Mouse (Mus musculus) heart, postnatal 0 days (tissue): ENCODE measurements around the gene Olfr203. TPM values are rescaled to one million over a fixed set of nuclear protein-coding genes. Genes with fewer than 3 reads are reported as not detected.
"Not testable (repeated sequence)": the region's sequence is repeated elsewhere in the genome, so short reads cannot be mapped to it uniquely, and the experiment has no call there.

Experiments used
- ATAC-seq: fragments of 200-750 bp; cut with Nextera tagmentation; 2 replicates; pipeline ENCODE4 v1.8.0; 2017; ENCODE audit warnings: low read depth, moderate number of reproducible peaks, moderate library complexity; ENCODE audit not compliant: insufficient read depth
- DNase-seq: peaks from one replicate; pipeline ENCODE4 v3.0.0-alpha.2; 2016; ENCODE audit warnings: low spot score
- H3K27ac ChIP-seq: fragments of 300-500 bp; sonication (generic); 2 replicates; pipeline ENCODE4 v1.5.1; 2014; ENCODE audit warnings: low read depth, mild to moderate bottlenecking
- H3K27me3 ChIP-seq: fragments of 300-500 bp; sonication (generic); 2 replicates; pipeline ENCODE4 v1.6.1; 2014; ENCODE audit warnings: low read length, mixed read lengths; ENCODE audit not compliant: control insufficient read depth, insufficient read depth
- H3K36me3 ChIP-seq: fragments of 300-500 bp; sonication (generic); replicated peaks from 2 replicates; pipeline ENCODE4 v1.6.1; 2014; ENCODE audit warnings: low read length, mixed read lengths; ENCODE audit not compliant: control insufficient read depth, insufficient read depth
- H3K4me1 ChIP-seq: fragments of 300-500 bp; sonication (generic); 2 replicates; pipeline ENCODE4 v1.6.1; 2014; ENCODE audit warnings: antibody characterized with exemption; ENCODE audit not compliant: control insufficient read depth, insufficient read depth
- H3K4me2 ChIP-seq: fragments of 300-500 bp; sonication (generic); 2 replicates; pipeline ENCODE4 v1.6.1; 2014; ENCODE audit warnings: low read depth, mild to moderate bottlenecking, low read length, moderate library complexity
- H3K4me3 ChIP-seq: fragments of 300-500 bp; sonication (generic); 2 replicates; pipeline ENCODE4 v1.5.1; 2014; ENCODE audit warnings: low read depth, low read length
- H3K9ac ChIP-seq: fragments of 300-500 bp; sonication (generic); replicated peaks from 2 replicates; pipeline ENCODE4 v1.6.1; 2014; ENCODE audit warnings: low read depth, low read length, mixed read lengths
- H3K9me3 ChIP-seq: fragments of 300-500 bp; sonication (generic); replicated peaks from 2 replicates; pipeline ENCODE4 v1.6.1; 2016; ENCODE audit warnings: low read length; ENCODE audit not compliant: control insufficient read depth
- CTCF ChIP-seq: IDR thresholded peaks from 2 replicates; pipeline ENCODE4 v1.5.1; 2016; ENCODE audit warnings: antibody characterized with exemption, control low read depth, low read depth
- EP300 ChIP-seq: IDR thresholded peaks from 2 replicates; pipeline ENCODE4 v1.6.1; 2016; ENCODE audit warnings: antibody characterized with exemption, low read depth
- whole genome bisulfite sequencing: fragments of 180-500 bp; shearing (Covaris S2); extraction: QIAGEN DNeasy Blood & Tissue Kit; methylation state at CpG from one replicate; pipeline ENCODE4 v1.1.7; 2014; 5-methylcytosine and 5-hydroxymethylcytosine counted together
- polyA plus RNA-seq: library from polyadenylated mRNA; unstranded; fragments of >200 nt; fragmentation: Nextera tagmentation; extraction: Ambion mirVana; gene quantifications from 2 replicates; pipeline ENCODE4 v1.2.1, GENCODE M21; 2015
- total RNA-seq: library from RNA; depleted of rRNA; stranded (reverse); fragments of >200 nt; gene quantifications from 2 replicates; pipeline ENCODE4 v1.2.3, GENCODE M21; 2014; ENCODE audit warnings: low replicate concordance; rRNA removed

Gene Olfr203
- total RNA-seq (not detected in 2 replicates), polyA plus RNA-seq (not detected in 2 replicates)

DNA sequence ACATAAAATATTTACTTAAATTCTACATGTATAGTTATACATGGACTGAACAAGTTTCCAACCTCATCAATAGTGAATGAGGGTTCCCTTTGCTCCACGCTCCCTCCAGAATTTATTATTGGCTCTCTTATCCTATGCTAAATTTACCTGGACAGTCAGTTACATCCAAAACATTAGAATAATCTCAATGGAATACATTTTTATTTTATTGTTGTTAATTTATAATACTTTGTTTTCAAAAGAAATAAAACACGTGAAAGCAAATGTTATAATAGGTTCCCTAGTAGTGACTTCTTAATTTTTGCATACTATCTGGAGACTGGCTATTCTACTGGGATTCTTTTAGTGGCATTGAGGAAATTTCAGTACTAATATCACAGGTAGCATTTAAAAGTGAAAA, at the start of gene Olfr203:
Gene Olfr203 (plus strand): TSS at position 301 of the 400 bp plus-strand sequence.
- Histone ChIP-seq H3K27me3 (no peaks in the 10 kb centered on the region), H3K9me3 (no peaks in the 10 kb centered on the region), H3K27ac (no peak within 1 kb of the TSS), H3K36me3 (no peaks in the 10 kb centered on the region), H3K4me2 (no peak within 1 kb of the TSS), H3K9ac (no peak within 1 kb of the TSS), H3K4me3 (no peak within 1 kb of the TSS), H3K4me1 (no peaks in the 10 kb centered on the region)
- 66% methylated on average over 2 of the region's 2 CpGs for WGBS
- TF ChIP-seq CTCF: no peak
- TF ChIP-seq EP300: no peak
- ATAC-seq (no peak), DNase-seq (no peak)

DNA sequence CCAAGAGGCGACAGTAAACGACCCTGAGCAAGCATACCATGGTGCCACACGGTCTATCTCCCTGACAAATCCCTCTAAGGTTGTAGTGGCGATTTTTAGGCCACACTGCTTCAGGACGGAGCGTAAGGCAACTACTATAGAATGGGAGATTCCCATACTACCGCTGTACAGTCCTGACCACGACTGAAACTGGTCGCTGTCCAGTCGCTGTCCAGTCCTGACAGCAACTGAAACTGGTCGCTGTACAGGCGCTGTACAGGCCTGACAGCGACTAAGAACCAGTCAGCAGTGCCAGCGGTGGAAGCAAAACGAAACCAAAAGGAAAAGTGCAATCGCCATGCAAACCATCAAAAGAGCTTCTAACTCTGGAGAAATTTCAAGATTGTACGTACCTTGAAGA, 49.0 kb upstream of the Olfr203 start:
- DNase-seq (no peak), ATAC-seq (no peak)
- Histone ChIP-seq H3K4me1 (no peaks in the 10 kb centered on the region), H3K4me2 (no peak overlapping the region), H3K36me3 (no peaks in the 10 kb centered on the region), H3K4me3 (no peak overlapping the region), H3K9ac (no peak overlapping the region), H3K9me3 (no peaks in the 10 kb centered on the region), H3K27ac (no peak overlapping the region), H3K27me3 (no peaks in the 10 kb centered on the region)
- 79% methylated on average over 17 of the region's 17 CpGs for WGBS
- TF ChIP-seq EP300 (no peak), CTCF (no peak)

DNA sequence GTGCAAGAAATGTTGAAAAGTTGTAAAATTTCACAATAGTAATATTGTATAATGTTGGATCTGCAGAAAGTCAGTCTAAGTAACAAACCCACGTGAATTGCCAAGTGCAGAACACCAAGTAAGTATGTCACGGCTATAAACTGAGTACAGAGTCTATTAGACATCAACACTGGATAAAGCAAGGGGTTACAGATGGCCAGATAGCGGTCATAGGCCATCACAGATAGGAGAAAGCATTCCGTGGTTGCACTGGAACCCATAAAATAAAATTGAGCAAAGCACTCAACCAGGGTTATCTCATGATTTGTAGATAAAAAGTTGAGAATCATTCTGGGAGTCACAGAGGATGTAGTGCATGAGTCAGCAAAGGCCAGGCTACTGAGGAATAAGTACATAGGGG, 29.6 kb upstream of the Olfr203 start:
- H3K36me3 ChIP-seq, H3K4me3 ChIP-seq, H3K9me3 ChIP-seq, H3K4me2 ChIP-seq, H3K27ac ChIP-seq, H3K27me3 ChIP-seq, DNase-seq, H3K4me1 ChIP-seq, ATAC-seq, H3K9ac ChIP-seq: not testable (repeated sequence)
- 58% methylated on average over 4 of the region's 4 CpGs for WGBS

DNA sequence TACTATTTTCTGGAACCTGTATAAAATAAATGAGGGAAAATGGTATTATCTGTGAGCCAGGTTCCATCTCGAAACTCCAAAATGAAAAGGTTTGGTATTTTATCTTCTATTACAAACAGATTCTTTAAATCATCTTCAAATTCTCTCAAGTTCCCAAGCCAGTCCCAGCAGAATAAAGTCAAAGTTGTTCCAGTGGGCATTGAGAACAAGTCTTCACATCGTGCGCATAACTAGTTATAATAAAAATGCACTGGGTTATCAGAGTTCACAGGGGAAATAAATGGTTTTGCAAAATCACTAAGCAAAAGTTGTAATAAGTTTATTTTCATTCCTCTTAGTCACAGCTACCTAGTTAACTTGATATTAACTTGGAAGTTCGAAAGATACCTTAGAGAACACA, 26.1 kb upstream of the Olfr203 start, which contains the start of gene Olfr201:
Gene Olfr201 (minus strand): TSS at position 101 of the 400 bp plus-strand sequence.
- H3K4me3 ChIP-seq, H3K9ac ChIP-seq, DNase-seq, H3K9me3 ChIP-seq, H3K27me3 ChIP-seq, H3K27ac ChIP-seq, H3K4me1 ChIP-seq, H3K4me2 ChIP-seq, ATAC-seq, H3K36me3 ChIP-seq: not testable (repeated sequence)
- WGBS: 69% methylated on average over 4 of the region's 4 CpGs

DNA sequence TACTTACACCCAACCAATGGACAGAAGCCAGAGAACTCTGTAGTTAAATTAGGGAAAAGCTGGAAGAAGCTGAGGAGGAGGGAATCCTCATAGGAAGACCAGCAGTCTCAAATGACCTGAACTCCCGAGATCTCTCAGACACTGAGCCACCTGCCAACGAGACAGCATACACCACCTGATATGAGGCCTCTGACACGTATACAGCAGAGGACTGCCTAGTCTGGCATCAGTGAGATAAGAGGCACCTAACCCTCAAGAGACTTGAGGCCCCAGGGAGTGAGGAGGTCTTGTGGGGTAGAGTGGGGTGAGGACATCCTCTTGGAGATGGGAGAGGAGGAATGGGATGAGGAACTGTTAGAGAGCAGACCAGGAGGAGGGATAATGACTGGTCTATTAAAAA, 18.1 kb upstream of the Olfr203 start:
- WGBS: 38% methylated on average over 3 of the region's 3 CpGs
- no peak overlapping the region for H3K4me3 ChIP-seq
- no peaks in the 10 kb centered on the region for H3K9me3 ChIP-seq
- no peaks in the 10 kb centered on the region for H3K36me3 ChIP-seq
- H3K4me1 ChIP-seq: no peaks in the 10 kb centered on the region
- DNase-seq (no peak), ATAC-seq (no peak)
- H3K4me2 ChIP-seq: no peak overlapping the region
- no peak overlapping the region for H3K9ac ChIP-seq
- H3K27me3 ChIP-seq: no peaks in the 10 kb centered on the region
- no peak for TF ChIP-seq EP300
- TF ChIP-seq CTCF: no peak
- no peak overlapping the region for H3K27ac ChIP-seq

DNA sequence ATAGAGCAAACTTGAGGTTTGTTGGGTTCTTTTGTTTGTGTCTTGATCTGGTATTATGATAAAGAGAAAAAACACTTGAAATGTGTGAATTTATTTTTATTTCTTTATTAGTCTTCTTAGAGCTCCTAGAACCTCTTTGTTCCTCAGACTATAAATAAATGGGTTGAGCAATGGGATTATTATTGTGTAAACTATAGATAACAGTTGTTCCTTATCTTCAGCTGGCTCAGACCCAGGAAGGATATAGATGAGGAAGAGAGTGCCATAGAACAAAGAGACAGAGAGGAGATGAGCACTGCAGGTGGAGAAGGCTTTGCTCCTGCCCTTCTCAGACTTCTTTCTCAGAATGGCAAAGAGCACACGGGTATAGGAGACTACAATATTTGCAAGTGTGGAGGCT, 15.2 kb upstream of the Olfr203 start:
- Histone ChIP-seq H3K9me3 (no peaks in the 10 kb centered on the region), H3K4me2 (no peak overlapping the region), H3K9ac (no peak overlapping the region), H3K4me1 (no peaks in the 10 kb centered on the region), H3K27me3 (no peaks in the 10 kb centered on the region), H3K4me3 (no peak overlapping the region), H3K36me3 (no peaks in the 10 kb centered on the region), H3K27ac (no peak overlapping the region)
- WGBS: 56% methylated on average over 1 of the region's 1 CpGs
- ATAC-seq (no peak), DNase-seq (no peak)
- TF ChIP-seq EP300 (no peak), CTCF (no peak)
